ENCODE assay signal across 17 mouse cellular contexts in genomic region chr12:80824202-80824601, GRCm38 (mm10).
"Had no signal": no experiment of that assay in that cellular context is flagged by ENCODE, and none has a peak within 500 bp of the region (broad histone marks: within the 10 kb centered on the region; RNA-seq: fewer than 3 reads in every experiment).

No protein-coding gene starts in this region.

- H3K4me3 ChIP-seq: liver, embryonic 13.5 days; midbrain, embryonic 12.5 days; midbrain, embryonic 15.5 days; myocyte; neural tube, embryonic 13.5 days had no signal

- DNase-seq: kidney, adult 2 months; kidney, postnatal 25 days; liver, embryonic 13.5 days; lung, adult 2 months; lung, postnatal 14 days; lung, postnatal 4 days; retina, postnatal 1 day; right cerebral cortex, postnatal 25 days; spleen, adult 18-20 months; thymus, adult 18-20 months; thymus, postnatal 14 days; thymus, postnatal 4 days had no signal

- H3K27ac ChIP-seq: kidney, postnatal 0 days; liver, embryonic 13.5 days; midbrain, embryonic 12.5 days; midbrain, embryonic 15.5 days; neural tube, embryonic 13.5 days had no signal
